Mouse (Mus musculus): ENCODE measurements at regions not wholly inside any gene's neighbourhood (a gene's known extent, or its start where the extent isn't known, plus 50 kb on each side); places are given as distances from the start of the nearest gene placed in this dataset.

GRCm38 (mm10) chr1:159163113-159163885, 68.8 kb upstream of the Cop1 start:
- no peak for TF ChIP-seq POLR2A (IDR thresholded peaks at IDR 0.05; ENCODE audit: borderline replicate concordance, low read depth, low read length)
- TF ChIP-seq CTCF (IDR thresholded peaks at IDR 0.05; ENCODE audit: low read depth, low read length), result no peak

Data from bone marrow macrophage, adult 2 months (primary cell).